Mouse (Mus musculus): ENCODE measurements around the gene Retsat. TPM values are rescaled to one million over a fixed set of nuclear protein-coding genes. Genes with fewer than 3 reads are reported as not detected.

Gene Retsat
- 5.5 to 8.8 TPM (median 7.4 TPM) in 4 replicates for total RNA-seq (2023)

GRCm38 (mm10) chr6:72597956-72598753, at the start of gene Retsat, which contains the start of gene Elmod3:
Gene Retsat (plus strand): TSS chr6:72598475.
Gene Elmod3 (minus strand): TSS chr6:72598413.

GRCm38 (mm10) chr6:72616643-72617288, 18.5 kb downstream of the Retsat start, which contains the start of gene Tgoln1:
Gene Tgoln1 (minus strand): TSS chr6:72617000.

Other genes with a start within 250 kb of the Retsat start
- 3.6 to 4.5 TPM (median 4.0 TPM) in 4 replicates for gene Tmem150a, start 243.0 kb upstream of the Retsat start, total RNA-seq (2023)
- 64.7 to 72.5 TPM (median 69.9 TPM) in 4 replicates for gene Rnf181, start 231.5 kb upstream of the Retsat start, total RNA-seq (2023)
- gene Vamp5, start 218.0 kb upstream of the Retsat start, total RNA-seq (2023): 6.5 to 15.2 TPM (median 9.6 TPM) in 4 replicates
- 89.8 to 98.2 TPM (median 94.9 TPM) in 4 replicates for gene Vamp8, start 207.8 kb upstream of the Retsat start, total RNA-seq (2023)
- gene Ggcx, start 184.2 kb upstream of the Retsat start, total RNA-seq (2023): 10.3 to 13.6 TPM (median 11.1 TPM) in 4 replicates
- gene Mat2a, start 158.9 kb upstream of the Retsat start, total RNA-seq (2023): 252 to 291 TPM (median 267 TPM) in 4 replicates
- 0.46 to 0.60 TPM (median 0.55 TPM) in 3 of 4 replicates, not detected in the other for gene Sh2d6, start 76.8 kb upstream of the Retsat start, total RNA-seq (2023)
- 327 to 361 TPM (median 338 TPM) in 4 replicates for gene Capg, start 54.1 kb upstream of the Retsat start, total RNA-seq (2023)
- gene Elmod3, start 62 bp upstream of the Retsat start, total RNA-seq (2023): 14.9 to 18.1 TPM (median 15.8 TPM) in 4 replicates
- 194 to 209 TPM (median 196 TPM) in 4 replicates for gene Tgoln1, start 18.5 kb downstream of the Retsat start, total RNA-seq (2023)
- 0.17 TPM in 1 of 4 replicates, not detected in the others for gene Tcf7l1, start 190.8 kb downstream of the Retsat start, total RNA-seq (2023)